Mouse (Mus musculus) hematopoietic stem cell, adult 5-6 weeks (primary cell): ENCODE measurements around the gene Trex1. TPM values are rescaled to one million over a fixed set of nuclear protein-coding genes. Genes with fewer than 3 reads are reported as not detected.

Experiments
- total RNA-seq: library from RNA; stranded (forward); fragments of 172-1452, 232-1000 nt; gene quantifications from 2 replicates; pipeline ENCODE4 v1.2.3, GENCODE M21; 2017

The Trex1 gene
- total RNA-seq, 1 experiment from 2014 or later, result 5.9 TPM

Other genes with a start within 250 kb of the Trex1 start
- gene Celsr3, start 233.4 kb downstream of the Trex1 start, total RNA-seq, result 2.2 TPM in 1 of 2 replicates, not detected in the other
- gene Slc26a6, start 206.5 kb downstream of the Trex1 start, total RNA-seq, result 1.8 and 1.9 TPM in 2 replicates
- gene Tmem89, start 145.1 kb downstream of the Trex1 start, total RNA-seq, result 0.65 TPM in 1 of 2 replicates, not detected in the other
- gene Uqcrc1, start 123.1 kb downstream of the Trex1 start, total RNA-seq, result 163 and 254 TPM in 2 replicates
- 1.0 TPM in 1 of 2 replicates, not detected in the other for gene Col7a1, start 106.1 kb downstream of the Trex1 start, total RNA-seq
- gene Ucn2, start 73.7 kb downstream of the Trex1 start, total RNA-seq, result not detected in 2 replicates
- 15.3 and 40.1 TPM in 2 replicates for gene Pfkfb4, start 68.0 kb downstream of the Trex1 start, total RNA-seq
- 416 and 906 TPM in 2 replicates for gene Shisa5, start 21.2 kb downstream of the Trex1 start, total RNA-seq
- gene Atrip, start 14.4 kb upstream of the Trex1 start, total RNA-seq, result 20.9 and 25.5 TPM in 2 replicates
- 13.3 and 17.6 TPM in 2 replicates for gene Ccdc51, start 22.8 kb upstream of the Trex1 start, total RNA-seq
- 60.9 and 142 TPM in 2 replicates for gene Tma7, start 22.9 kb upstream of the Trex1 start, total RNA-seq
- gene Plxnb1, start 35.7 kb upstream of the Trex1 start, total RNA-seq, result 0.60 and 1.1 TPM in 2 replicates
- gene Fbxw21, start 102.3 kb upstream of the Trex1 start, total RNA-seq, result not detected in 2 replicates
- gene Fbxw13, start 136.2 kb upstream of the Trex1 start, total RNA-seq, result not detected in 2 replicates
- gene Fbxw20, start 175.0 kb upstream of the Trex1 start, total RNA-seq, result not detected in 2 replicates
- not detected in 2 replicates for gene Fbxw14, start 227.9 kb upstream of the Trex1 start, total RNA-seq